Mouse (Mus musculus) skeletal muscle tissue, postnatal 0 days (tissue): Measurements from ENCODE around the gene Trmt61a. TPM values are rescaled to one million over a fixed set of nuclear protein-coding genes. Genes with fewer than 3 reads are reported as not detected.

Experiments used
- polyA plus RNA-seq: library from polyadenylated mRNA; unstranded; fragments of >200 nt; fragmentation: Nextera tagmentation; extraction: Ambion mirVana; gene quantifications from 2 replicates; pipeline ENCODE4 v1.2.1, GENCODE M21; 2015

Trmt61a gene
- 4.3 and 4.4 TPM in 2 replicates for polyA plus RNA-seq

GRCm38 (mm10) chr12:111677882-111678669, at the start of gene Trmt61a:
Trmt61a (plus strand) TSS chr12:111678105.

GRCm38 (mm10) chr12:111672176-111672575, 5.7 kb upstream of the Trmt61a start, which contains the start of gene Ckb:
Ckb (minus strand) TSS chr12:111672338.

DNA sequence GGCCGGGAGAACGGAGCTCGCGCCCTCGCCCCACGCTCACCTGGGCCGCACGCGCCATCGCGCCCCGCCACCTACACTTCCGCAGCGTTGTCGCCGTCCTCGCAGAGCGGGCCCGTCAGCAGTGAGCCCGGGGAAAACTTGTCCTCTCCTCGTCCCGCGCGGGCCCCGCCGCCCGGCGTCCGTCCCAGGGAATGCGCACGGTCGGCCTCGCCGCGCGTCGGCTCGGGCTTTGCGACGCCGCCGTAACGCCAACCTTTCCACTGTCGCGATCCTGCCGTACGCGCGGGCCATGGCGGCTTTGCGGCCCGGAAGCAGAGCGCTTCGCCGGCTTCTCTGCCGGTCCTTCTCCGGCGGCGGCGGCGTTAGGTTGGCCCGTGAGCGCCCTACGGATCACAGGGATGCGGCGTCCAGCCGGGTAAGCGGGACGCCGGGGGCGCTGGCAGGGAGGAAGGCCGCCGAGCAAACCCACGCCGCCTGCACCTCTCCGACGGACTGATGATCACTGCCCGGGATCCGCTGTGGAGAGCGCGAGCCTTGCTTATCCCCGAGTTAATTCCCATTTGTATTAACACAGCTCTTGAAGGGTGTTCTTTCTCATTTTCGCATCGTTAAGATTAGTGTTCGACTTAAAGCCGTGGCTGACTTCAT, 35.2 kb downstream of the Trmt61a start, which contains the start of the genes Bag5 and Apopt1:
Bag5 (minus strand) TSS at position 254 of the 648 bp plus-strand sequence.
Apopt1 (plus strand) TSS at position 258 of the 648 bp plus-strand sequence.

Other genes with a start within 250 kb of the Trmt61a start
- 2.5 and 3.8 TPM in 2 replicates for gene Tnfaip2, start 235.6 kb upstream of the Trmt61a start, polyA plus RNA-seq
- 7.4 and 10.3 TPM in 2 replicates for gene Gm266, start 192.3 kb upstream of the Trmt61a start, polyA plus RNA-seq
- gene Eif5, start 140.1 kb upstream of the Trmt61a start, polyA plus RNA-seq: 326 and 331 TPM in 2 replicates
- 16.9 and 20.4 TPM in 2 replicates for gene Mark3, start 103.6 kb upstream of the Trmt61a start, polyA plus RNA-seq
- gene Ckb, start 5.8 kb upstream of the Trmt61a start, polyA plus RNA-seq: 59.5 and 79.0 TPM in 2 replicates
- gene Bag5, start 35.2 kb downstream of the Trmt61a start, polyA plus RNA-seq: 33.8 and 34.6 TPM in 2 replicates
- gene Apopt1, start 35.2 kb downstream of the Trmt61a start, polyA plus RNA-seq: 50.6 and 57.2 TPM in 2 replicates
- 63.9 and 69.2 TPM in 2 replicates for gene Klc1, start 80.7 kb downstream of the Trmt61a start, polyA plus RNA-seq
- gene Xrcc3, start 135.8 kb downstream of the Trmt61a start, polyA plus RNA-seq: 2.4 and 3.7 TPM in 2 replicates
- gene Zfyve21, start 136.1 kb downstream of the Trmt61a start, polyA plus RNA-seq: 65.0 and 81.3 TPM in 2 replicates
- gene Ppp1r13b, start 230.0 kb downstream of the Trmt61a start, polyA plus RNA-seq: 4.9 and 6.2 TPM in 2 replicates